Mouse (Mus musculus) ovary, postnatal 14 days (tissue): Measurements from ENCODE around the gene Csrp2.
A peak's percentile ranks its signal among the peaks of the same experiment; 100 is the strongest.

Experiments used
- DNase-seq: peaks from one replicate; pipeline ENCODE4 v3.0.0; 2022; ENCODE audit warnings: low spot score

The Csrp2 gene

GRCm38 (mm10) chr10:110931161-110931912 is 11.7 kb downstream of the Csrp2 start:
- DNase-seq = no peak

GRCm38 (mm10) chr10:110931913-110932560 is 12.4 kb downstream of the Csrp2 start:
- no peak for DNase-seq

GRCm38 (mm10) chr10:110933584-110933983 is 14.0 kb downstream of the Csrp2 start:
- no peak for DNase-seq

GRCm38 (mm10) chr10:110935081-110935480 is 15.5 kb downstream of the Csrp2 start:
- no peak for DNase-seq

GRCm38 (mm10) chr10:110935669-110936068 is 16.1 kb downstream of the Csrp2 start:
- DNase-seq = no peak

- no peak for DNase-seq
Measured at GRCm38 (mm10) chr10:110938361-110938760, 18.8 kb downstream of the Csrp2 start.

- DNase-seq = no peak
Measured at GRCm38 (mm10) chr10:110938841-110939549, 19.4 kb downstream of the Csrp2 start.

GRCm38 (mm10) chr10:110939717-110940116 is 20.1 kb downstream of the Csrp2 start:
- no peak for DNase-seq

- DNase-seq = no peak
Measured at GRCm38 (mm10) chr10:110940740-110941398, 21.3 kb downstream of the Csrp2 start.

GRCm38 (mm10) chr10:110941968-110942367 is 22.4 kb downstream of the Csrp2 start:
- no peak for DNase-seq

- DNase-seq = no peak
Measured at GRCm38 (mm10) chr10:110942806-110943205, 23.2 kb downstream of the Csrp2 start.

- no peak for DNase-seq
Measured at GRCm38 (mm10) chr10:110944175-110944574, 24.6 kb downstream of the Csrp2 start.

GRCm38 (mm10) chr10:110945966-110946365 is 26.4 kb downstream of the Csrp2 start:
- DNase-seq = no peak

GRCm38 (mm10) chr10:110947574-110947973 is 28.0 kb downstream of the Csrp2 start:
- DNase-seq = no peak

- no peak for DNase-seq
Measured at GRCm38 (mm10) chr10:110951112-110951511, 31.5 kb downstream of the Csrp2 start.

- no peak for DNase-seq
Measured at GRCm38 (mm10) chr10:110951748-110952147, 32.2 kb downstream of the Csrp2 start.

- no peak for DNase-seq
Measured at GRCm38 (mm10) chr10:110952271-110952670, 32.7 kb downstream of the Csrp2 start.

GRCm38 (mm10) chr10:110952937-110953451 is 33.4 kb downstream of the Csrp2 start:
- peak; percentile 53 for DNase-seq

- DNase-seq = no peak
Measured at GRCm38 (mm10) chr10:110958879-110959278, 39.3 kb downstream of the Csrp2 start.

GRCm38 (mm10) chr10:110959781-110960180 is 40.2 kb downstream of the Csrp2 start:
- DNase-seq = no peak

- DNase-seq = no peak
Measured at GRCm38 (mm10) chr10:110960841-110961240, 41.3 kb downstream of the Csrp2 start.

GRCm38 (mm10) chr10:110962172-110962571 is 42.6 kb downstream of the Csrp2 start:
- DNase-seq = no peak
